Mouse (Mus musculus) testis, postnatal 10 days (tissue): ENCODE data around the gene Dok7.
A peak's percentile ranks its signal among the peaks of the same experiment; 100 is the strongest.

Source experiments
- DNase-seq: peaks from one replicate; pipeline ENCODE4 v3.0.0; 2021; ENCODE audit warnings: low spot score

Dok7 gene

DNA sequence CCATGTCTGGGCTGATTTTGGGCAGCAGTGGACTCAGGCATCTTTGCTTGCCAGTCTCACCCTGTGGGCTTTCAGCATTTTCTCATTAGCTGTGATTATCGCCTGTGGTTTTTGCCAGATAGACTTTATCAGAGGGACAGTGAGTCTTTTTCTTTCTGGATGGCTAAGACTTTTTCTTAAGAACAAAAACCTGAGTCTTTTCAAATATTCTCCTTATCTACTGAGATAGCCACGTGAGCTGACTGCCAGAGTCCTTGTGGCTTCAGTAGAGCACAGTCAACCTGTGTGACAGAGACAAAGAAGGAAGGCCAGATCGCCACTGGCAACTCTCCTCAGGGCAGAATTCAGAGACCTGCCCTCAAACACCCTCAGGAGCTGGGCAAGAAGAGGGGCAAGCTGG, 61.1 kb downstream of the Dok7 start:
- peak; percentile 54 for DNase-seq

DNA sequence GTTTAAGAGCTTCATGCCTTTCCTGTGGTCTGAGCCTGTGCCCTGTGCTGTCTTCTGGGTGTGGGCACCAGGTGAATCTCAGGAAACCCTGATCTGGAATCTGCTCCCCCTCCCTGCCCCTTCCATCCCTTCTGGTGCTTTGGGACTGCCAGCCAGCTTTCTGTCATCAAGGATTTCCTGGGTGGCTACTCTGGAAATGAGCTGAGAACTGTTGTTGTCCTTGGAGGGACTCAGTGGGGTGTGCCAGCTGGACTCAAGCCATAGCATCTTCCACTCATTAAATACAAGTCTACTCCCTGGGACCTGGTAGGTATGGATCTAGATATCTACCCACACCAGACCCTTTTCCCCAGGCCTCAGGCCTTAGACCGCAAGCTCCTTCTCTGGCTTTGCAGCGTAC, 61.9 kb downstream of the Dok7 start:
- DNase-seq, result peak; percentile 78

DNA sequence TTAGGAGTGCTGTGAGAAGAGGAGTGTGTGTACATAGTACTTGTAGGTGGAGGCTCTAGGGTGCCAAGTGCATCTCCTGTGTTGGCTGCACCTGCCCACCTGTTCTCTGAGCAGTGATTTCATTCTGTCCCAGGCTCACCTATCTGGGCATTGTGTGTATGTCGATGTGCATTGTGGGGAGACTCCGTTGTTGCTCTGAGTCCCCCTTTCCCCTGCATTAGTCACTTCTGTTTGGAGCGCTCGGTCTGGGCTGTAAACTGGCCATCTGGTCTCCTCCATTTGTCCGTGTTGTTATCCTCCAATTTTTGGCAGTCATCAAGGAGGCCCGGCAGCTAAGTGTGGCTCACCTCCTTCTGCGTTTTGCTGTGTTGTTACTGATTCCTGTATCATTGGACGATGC, 63.5 kb downstream of the Dok7 start:
- no peak for DNase-seq

DNA sequence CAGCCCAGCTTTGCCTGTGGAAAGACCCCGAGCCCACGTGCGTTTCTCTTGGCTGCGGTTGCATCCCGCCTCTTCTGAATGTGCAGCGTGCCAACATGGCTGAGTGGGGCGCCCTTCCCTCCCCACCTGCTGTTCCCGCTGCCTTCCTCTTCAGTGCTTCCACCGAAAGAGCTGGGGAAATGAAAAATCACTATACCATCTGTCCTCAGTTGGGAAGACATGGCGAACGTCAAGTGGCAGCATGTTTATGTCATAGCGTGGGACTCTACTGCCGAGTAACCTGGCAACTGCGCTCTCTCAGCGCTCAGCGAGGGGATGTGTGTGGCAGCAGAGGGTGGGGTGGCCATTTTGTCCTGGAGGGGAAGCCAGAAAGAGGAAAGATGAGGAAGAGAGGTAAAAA, 72.6 kb downstream of the Dok7 start:
- DNase-seq, result no peak

DNA sequence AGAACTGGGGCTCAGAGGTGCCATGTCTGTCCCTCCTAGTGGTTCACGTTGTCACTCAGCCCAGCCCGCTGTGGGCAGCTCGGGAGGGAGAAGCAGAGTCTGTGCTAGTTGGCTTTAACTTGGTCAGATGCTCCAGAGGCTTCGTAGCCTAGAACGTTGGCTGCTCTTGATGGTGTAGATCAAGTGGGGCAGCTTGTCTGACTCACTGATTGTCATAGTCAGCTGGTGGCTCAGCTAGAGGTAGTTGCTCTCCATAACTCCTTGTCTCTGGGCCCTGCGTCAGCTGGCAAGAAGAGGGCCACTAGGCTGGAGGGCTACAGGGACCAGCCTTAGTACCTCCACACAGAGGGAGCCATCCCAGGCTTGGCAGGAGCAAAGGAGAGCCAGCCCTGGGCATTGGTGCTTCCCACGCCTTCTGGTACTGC, 73.2 kb downstream of the Dok7 start:
- DNase-seq, result no peak

DNA sequence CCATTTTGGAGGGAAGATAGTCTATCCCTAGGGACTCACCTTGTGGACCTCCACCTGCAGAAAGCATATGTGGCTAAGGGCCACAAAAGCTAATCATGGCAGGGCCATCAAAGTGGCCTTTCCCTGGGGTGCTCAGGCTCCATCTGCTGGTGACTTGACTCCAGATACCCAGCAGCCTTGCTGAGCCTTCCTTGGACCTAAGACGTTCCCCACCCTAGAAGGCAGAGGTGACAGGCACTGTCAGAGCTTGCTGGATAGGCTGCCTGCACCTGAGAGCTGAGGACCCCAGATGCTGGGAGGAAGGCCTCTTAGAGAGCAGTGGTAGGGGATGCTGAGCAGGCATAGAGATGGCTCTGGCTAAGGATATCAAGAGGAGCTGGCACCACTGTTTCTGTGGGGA, 74.7 kb downstream of the Dok7 start:
- peak; percentile 46 for DNase-seq

DNA sequence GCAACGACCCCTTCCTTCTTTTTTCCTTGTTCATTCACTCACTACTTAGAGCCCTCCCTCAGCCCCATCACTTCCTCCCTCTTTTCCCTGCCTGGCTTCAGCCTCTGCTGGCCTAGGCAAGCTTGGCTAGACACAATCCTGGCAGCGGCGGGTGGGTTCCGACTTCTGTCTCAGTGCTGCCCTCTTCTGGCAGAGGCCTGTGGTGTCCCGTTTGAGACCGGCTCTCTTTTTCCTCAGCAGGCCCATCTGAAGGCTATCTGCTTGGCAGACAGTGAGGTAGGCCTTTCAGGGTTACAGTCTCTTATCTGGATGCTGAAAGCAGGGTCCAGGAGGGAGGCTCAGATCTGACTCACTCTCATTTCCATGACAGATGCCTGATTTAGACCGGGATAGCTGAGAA, 75.2 kb downstream of the Dok7 start:
- peak; percentile 95 for DNase-seq

DNA sequence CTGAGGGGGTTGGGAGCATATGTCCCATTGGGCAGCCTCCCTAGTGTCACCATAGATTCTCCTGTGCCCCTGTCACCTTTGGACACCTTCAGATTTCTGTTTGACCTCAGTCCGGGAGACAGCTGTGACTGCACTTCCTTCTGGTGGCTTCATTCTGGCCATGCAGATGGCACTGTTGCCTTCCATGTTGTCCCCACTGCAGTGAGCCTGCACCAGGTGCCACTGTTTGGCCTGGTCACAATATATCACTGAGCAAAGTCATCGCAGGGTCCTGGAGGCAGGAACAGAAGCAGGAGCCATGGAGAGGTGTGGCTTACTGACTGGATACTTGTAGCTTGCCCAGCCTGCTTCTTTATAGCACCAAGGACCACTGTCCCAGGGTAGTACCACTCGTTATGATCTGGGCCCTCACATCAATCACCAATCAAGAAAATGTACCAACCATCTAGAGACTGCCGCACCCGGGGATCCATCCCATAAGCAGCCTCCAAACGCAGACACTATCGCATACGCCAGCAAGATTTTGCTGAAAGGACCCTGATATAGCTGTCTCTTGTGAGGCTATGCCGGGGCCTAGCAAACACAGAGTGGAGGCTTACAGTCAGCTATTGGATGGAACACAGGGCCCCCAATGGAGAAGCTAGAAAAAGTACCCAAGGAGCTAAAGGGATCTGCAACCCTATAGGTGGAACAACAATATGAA, 75.9 kb downstream of the Dok7 start:
- DNase-seq, result no peak

DNA sequence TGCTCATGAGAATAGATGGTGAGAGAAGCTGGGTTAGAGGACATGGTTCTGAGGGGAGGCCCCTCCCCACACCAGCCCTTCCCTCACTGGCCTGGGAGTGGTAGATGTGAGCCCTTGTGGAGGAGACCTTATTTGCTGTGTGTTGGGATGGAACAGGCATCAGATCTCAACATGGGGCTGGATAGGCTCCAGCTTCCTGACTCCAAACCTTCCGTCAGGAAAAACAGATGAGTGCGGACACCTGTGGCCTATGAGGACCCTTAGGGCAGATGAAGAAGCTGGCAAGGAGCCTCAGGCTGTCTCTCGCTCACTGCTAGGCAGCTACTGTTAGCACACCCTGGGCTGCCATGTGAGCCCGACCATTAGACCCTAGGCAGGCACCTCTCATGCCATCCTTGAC, 76.9 kb downstream of the Dok7 start:
- peak; percentile 36 for DNase-seq

DNA sequence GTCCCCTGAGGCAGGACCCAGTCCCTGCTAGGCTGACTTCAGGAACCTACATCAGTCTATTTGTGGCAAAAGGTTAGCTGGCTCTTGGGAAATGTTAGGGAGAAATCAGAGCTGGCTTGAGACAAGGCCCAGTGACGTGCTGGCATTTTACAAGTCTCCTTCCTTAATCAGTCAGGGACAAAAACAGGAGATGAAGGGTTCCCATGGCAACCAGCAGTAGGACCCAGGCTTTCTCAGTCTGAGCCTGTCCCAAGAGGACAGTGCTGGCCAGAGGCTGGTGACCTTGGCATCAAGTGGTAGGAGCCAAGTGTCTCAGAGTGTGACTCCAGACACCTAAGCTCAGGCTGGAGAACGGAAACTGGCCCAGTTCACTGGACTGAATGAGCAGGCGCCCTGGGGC, 77.7 kb downstream of the Dok7 start:
- DNase-seq, result no peak

DNA sequence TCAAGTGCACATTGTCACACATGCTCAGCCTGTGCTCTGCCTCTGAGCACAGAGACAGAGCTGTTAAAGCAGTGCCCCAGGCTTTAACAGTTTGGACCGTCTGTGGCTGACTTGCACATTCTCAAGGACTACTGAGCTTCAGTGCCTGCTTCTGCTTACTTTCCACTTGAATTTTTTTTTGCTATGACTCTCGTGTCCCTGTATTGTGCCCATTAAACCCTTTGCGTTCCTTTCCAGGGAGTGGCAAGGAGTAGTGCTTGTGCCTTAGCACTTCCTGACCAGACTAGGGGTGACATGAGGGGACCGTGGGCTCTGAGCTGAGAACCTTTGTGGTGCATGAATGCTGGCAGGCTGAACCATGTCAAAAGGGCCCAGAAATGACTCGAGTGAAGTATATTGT, 79.3 kb downstream of the Dok7 start:
- no peak for DNase-seq
